Mouse (Mus musculus) bone marrow, adult 2 months (tissue): ENCODE data around the gene Lrrtm4.

Experiments
- CTCF ChIP-seq: fragments of 200-500 bp; IDR thresholded peaks from 2 replicates; pipeline ENCODE4 v1.5.1; 2011; ENCODE audit warnings: low read length, control low read depth; ENCODE audit not compliant: control insufficient read depth, insufficient read depth
- POLR2A ChIP-seq: fragments of 200-500 bp; IDR thresholded peaks from 2 replicates; pipeline ENCODE4 v1.6.1; 2011; ENCODE audit warnings: low read depth, mild to moderate bottlenecking, control low read depth, low read length, borderline replicate concordance; ENCODE audit not compliant: control insufficient read depth

DNA sequence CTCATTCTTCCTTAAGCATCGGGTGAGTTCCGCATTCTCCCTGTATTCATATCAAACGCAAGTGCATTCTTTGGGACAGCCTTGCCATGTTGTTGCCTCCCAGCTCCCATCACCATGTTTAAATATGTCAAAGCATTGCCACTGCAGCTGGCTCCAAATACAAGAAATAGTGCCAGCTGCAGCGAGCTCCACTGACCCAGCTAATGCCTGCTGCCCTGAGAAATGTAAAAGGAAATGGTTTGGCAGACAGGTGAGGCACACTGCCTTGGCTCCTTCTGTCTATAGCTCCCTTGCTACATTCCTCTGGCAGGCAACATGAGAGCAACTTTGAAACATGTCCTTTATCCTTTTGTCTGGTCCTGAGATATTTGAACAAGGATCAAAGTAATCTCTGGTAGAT lies 76.2 kb downstream of the Lrrtm4 start:
- TF ChIP-seq CTCF, result no peak
- no peak for TF ChIP-seq POLR2A
